Comparison of ENCODE assay signal across 7 mouse cellular contexts in the genomic region with DNA sequence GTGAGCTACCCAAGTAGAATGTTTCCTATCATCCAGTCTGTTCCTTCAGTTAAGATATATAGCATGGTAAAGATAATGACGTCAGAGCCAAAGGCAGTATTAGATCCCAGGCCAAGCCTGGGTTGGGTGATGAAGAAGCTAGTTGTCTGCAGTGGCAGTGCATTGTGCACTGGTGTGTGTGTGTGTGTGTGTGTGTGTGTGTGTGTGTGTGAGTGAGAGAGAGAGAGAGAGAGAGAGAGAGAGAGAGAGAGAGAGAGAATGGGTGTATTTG. TPM values are rescaled to one million over a fixed set of nuclear protein-coding genes. Genes with fewer than 3 reads are reported as not detected.
DNase-seq lines count a peak whose midpoint lies in the region; ATAC-seq and TF ChIP-seq lines count a peak whose summit lies in the region.
"Not testable (repeated sequence)": the region's sequence is repeated elsewhere in the genome, so short reads cannot be mapped to it uniquely, and the experiment has no call there.

No protein-coding gene starts in this region.

- 46% methylated on average over 1 of the region's 1 CpGs for WGBS in heart, embryonic 13.5 days
- WGBS in liver, embryonic 12.5 days (ENCODE audit: insufficient replicate concordance), result 14% methylated on average over 1 of the region's 1 CpGs
- WGBS in liver, embryonic 16.5 days (ENCODE audit: insufficient replicate concordance), result 28% methylated on average over 1 of the region's 1 CpGs

- not testable (repeated sequence) for ATAC-seq in heart, embryonic 13.5 days (ENCODE audit: extremely low read depth, insufficient number of reproducible peaks, low FRiP score, low TSS enrichment)
- peak; percentile 75 for ATAC-seq in liver, embryonic 12.5 days
- peak; percentile 68 for ATAC-seq in liver, embryonic 16.5 days (ENCODE audit: low read depth)
- peak; percentile 24; the same call in 1 of the 2 replicates for ATAC-seq in megakaryocyte progenitor cell, adult 5-6 weeks (replicated peaks; ENCODE audit: poor library complexity)

- not testable (repeated sequence) for H3K4me2 ChIP-seq in heart, embryonic 13.5 days
- H3K4me2 ChIP-seq in liver, embryonic 12.5 days, result peak overlapping the region; percentile 55
- H3K4me2 ChIP-seq in liver, embryonic 16.5 days (ENCODE audit: low read depth, low read length), result peak overlapping the region; percentile 38; the same call in 1 of the 2 replicates

- intact Hi-C loops in gastrocnemius, adult 2 months (cut with DNase I), result not testable (repeated sequence)

- H3K4me3 ChIP-seq in gastrocnemius, adult 2 months; heart, embryonic 13.5 days; layer of hippocampus, adult 2 months; liver, embryonic 12.5 days; liver, embryonic 16.5 days (ENCODE audit: low read depth, low read length): not testable (repeated sequence)

- DNase-seq in adrenal gland, postnatal 25 days, result peak; percentile 1
- peak; percentile 3 for DNase-seq in gastrocnemius, adult 2 months
- DNase-seq in layer of hippocampus, adult 2 months (ENCODE audit: low spot score in 2 of 2), result not testable (repeated sequence)

- H3K27me3 ChIP-seq in heart, embryonic 13.5 days (replicated peaks); liver, embryonic 12.5 days (replicated peaks); liver, embryonic 16.5 days (ENCODE audit: control insufficient read depth, insufficient read depth, low read depth, low read length): not testable (repeated sequence)

- peaks cover 72% of the 10 kb centered on the region for H3K4me1 ChIP-seq in heart, embryonic 13.5 days
- H3K4me1 ChIP-seq in liver, embryonic 12.5 days, result peaks cover 97% of the 10 kb centered on the region
- peaks cover 73% of the 10 kb centered on the region for H3K4me1 ChIP-seq in liver, embryonic 16.5 days (ENCODE audit: control insufficient read depth, low read depth, low read length)

- H3K36me3 ChIP-seq in heart, embryonic 13.5 days; liver, embryonic 16.5 days (ENCODE audit: control insufficient read depth, insufficient read depth): not testable (repeated sequence)
- H3K36me3 ChIP-seq in liver, embryonic 12.5 days, result peaks cover 12% of the 10 kb centered on the region; the same call in 1 of the 2 replicates

- H3K9ac ChIP-seq in heart, embryonic 13.5 days; liver, embryonic 16.5 days (ENCODE audit: low read depth, low read length): not testable (repeated sequence)
- H3K9ac ChIP-seq in liver, embryonic 12.5 days, result peak overlapping the region; percentile 43

- not testable (repeated sequence) for TF ChIP-seq CTCF in gastrocnemius, adult 2 months (IDR thresholded peaks at IDR 0.05); layer of hippocampus, adult 2 months (conservative IDR thresholded peaks at IDR 0.05)

- not testable (repeated sequence) for H3K9me3 ChIP-seq in heart, embryonic 13.5 days; liver, embryonic 12.5 days (replicated peaks); liver, embryonic 16.5 days (replicated peaks; ENCODE audit: control insufficient read depth, low read length)

- not testable (repeated sequence) for H3K27ac ChIP-seq in gastrocnemius, adult 2 months
- H3K27ac ChIP-seq in heart, embryonic 13.5 days (replicated peaks), result 0 out of 2 replicates have a peak overlapping the region, but pooled peaks have one; percentile 43
- H3K27ac ChIP-seq in layer of hippocampus, adult 2 months, result peak overlapping the region; percentile 21
- H3K27ac ChIP-seq in liver, embryonic 12.5 days, result peak overlapping the region; percentile 83
- peak overlapping the region; percentile 75 for H3K27ac ChIP-seq in liver, embryonic 16.5 days (ENCODE audit: low read length)

RNA-seq across cellular contexts. Expression of a gene that starts 10.6 kb away (rescaled TPM):
- total RNA-seq in adrenal gland, postnatal 25 days (2021), result 1,323 and 1,340 TPM in 2 replicates
- 1 to 10 TPM; 4.3 to 6.4 TPM for total RNA-seq in gastrocnemius, adult 2 months (2021)
- 4.0 and 4.3 TPM in 2 replicates for polyA plus RNA-seq in heart, embryonic 13.5 days (2015; fragmentation: Nextera tagmentation; extraction: Ambion mirVana)
- total RNA-seq in layer of hippocampus, adult 2 months (2021), result 10 to 100 TPM; 69.6 to 70.8 TPM
- polyA plus RNA-seq in liver, embryonic 12.5 days (2016; fragmentation: Nextera tagmentation; extraction: Ambion mirVana), result 9.6 and 10.5 TPM in 2 replicates
- polyA plus RNA-seq in liver, embryonic 16.5 days (2015; fragmentation: Nextera tagmentation; extraction: Ambion mirVana), result 13.1 and 14.4 TPM in 2 replicates
- 58.0 and 60.4 TPM in 2 replicates for total RNA-seq in megakaryocyte progenitor cell, adult 5-6 weeks (2015)
- total RNA-seq in megakaryocyte progenitor cell, adult 5-6 weeks (2017), result 28.3 and 30.2 TPM in 2 replicates

Comparison
In these comparisons a context has a peak if more than half of its experiments do, and no peak if none do; other contexts are left out.
1. RNA of a gene that starts 10.6 kb away (total RNA-seq): 1,323 to 1,340 TPM in adrenal gland, postnatal 25 days; 69.6 to 70.8 TPM in layer of hippocampus, adult 2 months, 28.3 to 60.4 TPM in megakaryocyte progenitor cell, adult 5-6 weeks and 4.3 to 6.4 TPM in gastrocnemius, adult 2 months; every median in the first group is over 10 times any median in the second.